In genomic region chr2:60550521-60550920, GRCm38 (mm10) we compare ENCODE assay signal across 28 mouse cellular contexts. TPM values are rescaled to one million over a fixed set of nuclear protein-coding genes. Genes with fewer than 3 reads are reported as not detected.
"Had no signal": no experiment of that assay in that cellular context is flagged by ENCODE, and none has a peak within 500 bp of the region (broad histone marks: within the 10 kb centered on the region; RNA-seq: fewer than 3 reads in every experiment).

No protein-coding gene starts in this region.

- H3K9ac ChIP-seq: embryonic facial prominence, embryonic 12.5 days; embryonic facial prominence, embryonic 13.5 days; embryonic facial prominence, embryonic 15.5 days; forebrain, embryonic 12.5 days; forebrain, embryonic 13.5 days; forebrain, embryonic 15.5 days; forebrain, postnatal 0 days had no signal

- DNase-seq: cerebellum, adult 8-10 months; cerebellum, adult 9-10 months; cerebellum, adult 9-11 months; cerebellum, postnatal 10 days; cerebellum, postnatal 14 days; cerebellum, postnatal 25 days; cerebellum, postnatal 36 days; embryo, embryonic 11 days; forebrain, postnatal 0 days; gastrocnemius, adult 2 months; gastrocnemius, postnatal 10 days; gastrocnemius, postnatal 14 days; gastrocnemius, postnatal 25 days; gastrocnemius, postnatal 36 days; heart, adult 11 months; heart, adult 18-20 months; heart, adult 2 months had no signal

- H3K27me3 ChIP-seq: embryonic facial prominence, embryonic 12.5 days; embryonic facial prominence, embryonic 15.5 days had no signal

- H3K27ac ChIP-seq: embryonic facial prominence, embryonic 10.5 days; embryonic facial prominence, embryonic 12.5 days; embryonic facial prominence, embryonic 13.5 days; embryonic facial prominence, embryonic 15.5 days; forebrain, embryonic 12.5 days; forebrain, embryonic 13.5 days; forebrain, embryonic 15.5 days; gastrocnemius, adult 2 months; heart, adult 2 months; heart, embryonic 10.5 days had no signal

- H3K9me3 ChIP-seq: embryonic facial prominence, embryonic 10.5 days; embryonic facial prominence, embryonic 12.5 days; embryonic facial prominence, embryonic 13.5 days; embryonic facial prominence, embryonic 15.5 days; forebrain, embryonic 12.5 days; forebrain, embryonic 13.5 days; forebrain, embryonic 15.5 days; heart, embryonic 10.5 days had no signal

- H3K36me3 ChIP-seq: embryonic facial prominence, embryonic 10.5 days; embryonic facial prominence, embryonic 12.5 days; embryonic facial prominence, embryonic 13.5 days; embryonic facial prominence, embryonic 15.5 days; forebrain, embryonic 12.5 days; forebrain, embryonic 15.5 days; heart, embryonic 10.5 days had no signal

- H3K4me3 ChIP-seq: embryonic facial prominence, embryonic 10.5 days; embryonic facial prominence, embryonic 12.5 days; embryonic facial prominence, embryonic 13.5 days; embryonic facial prominence, embryonic 15.5 days; erythroblast, embryonic 14.5 days; forebrain, embryonic 12.5 days; forebrain, embryonic 13.5 days; forebrain, embryonic 15.5 days; gastrocnemius, adult 2 months; heart, adult 2 months; heart, embryonic 10.5 days had no signal

- ATAC-seq: forebrain, embryonic 13.5 days; forebrain, embryonic 14.5 days; forebrain, embryonic 15.5 days; forebrain, embryonic 16.5 days; forebrain, postnatal 0 days had no signal

- H3K4me2 ChIP-seq: embryonic facial prominence, embryonic 12.5 days; embryonic facial prominence, embryonic 13.5 days; embryonic facial prominence, embryonic 15.5 days; forebrain, embryonic 12.5 days; forebrain, embryonic 13.5 days; forebrain, embryonic 15.5 days had no signal

RNA-seq across cellular contexts. Expression of gene Pla2r1, which starts 2.6 kb away (rescaled TPM):
- polyA plus RNA-seq: erythroblast, embryonic 14.5 days had no signal
